Mouse (Mus musculus) ES-Bruce4 (cell line): ENCODE results near the gene Cntn6.

Source experiments
- CTCF ChIP-seq: IDR thresholded peaks from one replicate; pipeline ENCODE4 v1.8.1; 2011; ENCODE audit warnings: low read depth, low read length
- POLR2A ChIP-seq: IDR thresholded peaks from one replicate; pipeline ENCODE4 v1.8.1; 2011; ENCODE audit warnings: low read length; ENCODE audit not compliant: insufficient read depth

GRCm38 (mm10) chr6:104605214-104605613 lies 112.6 kb downstream of the Cntn6 start:
- TF ChIP-seq CTCF (no peak), POLR2A (no peak)
